ENCODE assay signal across 11 mouse cellular contexts in genomic region chr1:62175013-62175640, GRCm38 (mm10).
DNase-seq lines count a peak whose midpoint lies in the region; ATAC-seq and TF ChIP-seq lines count a peak whose summit lies in the region.
"Had no signal": no experiment of that assay in that cellular context is flagged by ENCODE, and none has a peak within 500 bp of the region (broad histone marks: within the 10 kb centered on the region; RNA-seq: fewer than 3 reads in every experiment).

No protein-coding gene starts in this region.

- no peak for TF ChIP-seq CTCF in heart, postnatal 0 days (IDR thresholded peaks at IDR 0.05; ENCODE audit: low read depth)
- no peak for TF ChIP-seq CTCF in gastrocnemius, adult 2 months (IDR thresholded peaks at IDR 0.05)
- no peak for TF ChIP-seq CTCF in lung, postnatal 0 days (IDR thresholded peaks at IDR 0.05)

- no peak for ATAC-seq in heart, postnatal 0 days (ENCODE audit: insufficient read depth, low read depth)
- no peak for ATAC-seq in heart, embryonic 11.5 days (replicated peaks; ENCODE audit: insufficient number of reproducible peaks, low FRiP score, low TSS enrichment)
- peak; percentile 70 for ATAC-seq in lung, postnatal 0 days

- no peak overlapping the region for H3K27ac ChIP-seq in heart, postnatal 0 days (ENCODE audit: low read depth)
- H3K27ac ChIP-seq in heart, embryonic 11.5 days (ENCODE audit: low read depth, low read length) = no peak overlapping the region
- no peak overlapping the region for H3K27ac ChIP-seq in gastrocnemius, adult 2 months
- no peak overlapping the region for H3K27ac ChIP-seq in lung, postnatal 0 days (ENCODE audit: low read length)
- H3K27ac ChIP-seq: liver, embryonic 15.5 days had no signal

- no peaks in the 10 kb centered on the region for H3K27me3 ChIP-seq in heart, postnatal 0 days (ENCODE audit: control insufficient read depth, insufficient read depth, low read length)
- no peaks in the 10 kb centered on the region for H3K27me3 ChIP-seq in heart, embryonic 11.5 days (ENCODE audit: control insufficient read depth, insufficient read depth, low read length)
- H3K27me3 ChIP-seq in lung, postnatal 0 days (replicated peaks; ENCODE audit: insufficient read depth, low read length) = no peaks in the 10 kb centered on the region
- H3K27me3 ChIP-seq: liver, embryonic 15.5 days had no signal

- intact Hi-C loops in gastrocnemius, adult 2 months (cut with DNase I) = no loop called here

- H3K4me1 ChIP-seq in heart, postnatal 0 days (ENCODE audit: control insufficient read depth, insufficient read depth) = no peaks in the 10 kb centered on the region
- no peaks in the 10 kb centered on the region for H3K4me1 ChIP-seq in heart, embryonic 11.5 days (ENCODE audit: control insufficient read depth, insufficient read depth, low read length)
- no peaks in the 10 kb centered on the region for H3K4me1 ChIP-seq in lung, postnatal 0 days (ENCODE audit: insufficient read depth, low read depth, low read length)
- H3K4me1 ChIP-seq: liver, embryonic 15.5 days had no signal

- DNase-seq in heart, postnatal 0 days (ENCODE audit: low spot score) = peak; percentile 9
- DNase-seq in Muller cell, postnatal 12 days (ENCODE audit: inconsistent ontology term) = peak; percentile 89
- peak; percentile 53 for DNase-seq in gastrocnemius, adult 2 months
- DNase-seq in lung, postnatal 0 days (ENCODE audit: low spot score) = peak; percentile 73
- DNase-seq in frontal cortex, postnatal 25 days (ENCODE audit: low spot score in 2 of 2) = no peak
- DNase-seq in spleen, postnatal 36 days (ENCODE audit: low spot score in 2 of 2) = no peak
- DNase-seq in urinary bladder, adult 18-20 months (ENCODE audit: low spot score in 2 of 2) = no peak
- DNase-seq: cerebellum, adult 18-20 months; thymus, postnatal 36 days had no signal

- 83% methylated on average over 1 of the region's 1 CpGs for WGBS in heart, postnatal 0 days
- 70% methylated on average over 1 of the region's 1 CpGs for WGBS in heart, embryonic 11.5 days (ENCODE audit: insufficient replicate concordance)
- 42% methylated on average over 1 of the region's 1 CpGs for WGBS in lung, postnatal 0 days

- no peaks in the 10 kb centered on the region; the same call in 1 of the 2 replicates for H3K36me3 ChIP-seq in heart, postnatal 0 days (replicated peaks; ENCODE audit: control insufficient read depth, insufficient read depth, low read length)
- H3K36me3 ChIP-seq in heart, embryonic 11.5 days (ENCODE audit: control insufficient read depth, insufficient read depth, low read length) = no peaks in the 10 kb centered on the region
- H3K36me3 ChIP-seq in lung, postnatal 0 days (ENCODE audit: insufficient read depth, low read length) = no peaks in the 10 kb centered on the region
- H3K36me3 ChIP-seq: liver, embryonic 15.5 days had no signal

- no peak overlapping the region for H3K9ac ChIP-seq in heart, postnatal 0 days (replicated peaks; ENCODE audit: low read depth, low read length)
- no peak overlapping the region for H3K9ac ChIP-seq in heart, embryonic 11.5 days (ENCODE audit: low read depth, low read length)
- H3K9ac ChIP-seq in lung, postnatal 0 days (replicated peaks; ENCODE audit: low read depth) = no peak overlapping the region
- H3K9ac ChIP-seq: liver, embryonic 15.5 days had no signal

- H3K4me3 ChIP-seq in heart, postnatal 0 days (ENCODE audit: low read depth, low read length) = no peak overlapping the region
- H3K4me3 ChIP-seq in heart, embryonic 11.5 days (ENCODE audit: low read depth, low read length) = no peak overlapping the region
- H3K4me3 ChIP-seq in gastrocnemius, adult 2 months = no peak overlapping the region
- H3K4me3 ChIP-seq in lung, postnatal 0 days (ENCODE audit: low read depth, low read length) = no peak overlapping the region
- H3K4me3 ChIP-seq: liver, embryonic 15.5 days had no signal

- no peak for TF ChIP-seq EP300 in heart, postnatal 0 days (IDR thresholded peaks at IDR 0.05; ENCODE audit: low read depth)
- no peak for TF ChIP-seq EP300 in lung, postnatal 0 days (IDR thresholded peaks at IDR 0.05)

- H3K9me3 ChIP-seq in heart, postnatal 0 days (replicated peaks; ENCODE audit: control insufficient read depth, low read length) = no peaks in the 10 kb centered on the region
- no peaks in the 10 kb centered on the region for H3K9me3 ChIP-seq in heart, embryonic 11.5 days (replicated peaks; ENCODE audit: control insufficient read depth, low read length)
- H3K9me3 ChIP-seq in lung, postnatal 0 days (ENCODE audit: low read length) = no peaks in the 10 kb centered on the region
- H3K9me3 ChIP-seq: liver, embryonic 15.5 days had no signal

- no peak overlapping the region for H3K4me2 ChIP-seq in heart, postnatal 0 days (ENCODE audit: low read depth, low read length)
- H3K4me2 ChIP-seq in heart, embryonic 11.5 days = no peak overlapping the region
- no peak overlapping the region for H3K4me2 ChIP-seq in lung, postnatal 0 days (replicated peaks; ENCODE audit: low read depth, low read length)
- H3K4me2 ChIP-seq: liver, embryonic 15.5 days had no signal

Comparison
In these comparisons a context has a peak if more than half of its experiments do, and no peak if none do; other contexts are left out.
1. DNase-seq: peak in heart, postnatal 0 days (single experiment), Muller cell, postnatal 12 days (single experiment), gastrocnemius, adult 2 months (single experiment) and lung, postnatal 0 days (single experiment); none in frontal cortex, postnatal 25 days (0 of 2), spleen, postnatal 36 days (0 of 2) and urinary bladder, adult 18-20 months (0 of 2).